Mouse (Mus musculus) thymus, postnatal 36 days (tissue): ENCODE measurements around the gene Nmrk2.

Experiments
- DNase-seq, 2 experiments: peaks; one replicate each; pipeline ENCODE4 v3.0.0; 2022; ENCODE audit warnings: mixed read lengths in 2 of 2

Gene Nmrk2

DNA sequence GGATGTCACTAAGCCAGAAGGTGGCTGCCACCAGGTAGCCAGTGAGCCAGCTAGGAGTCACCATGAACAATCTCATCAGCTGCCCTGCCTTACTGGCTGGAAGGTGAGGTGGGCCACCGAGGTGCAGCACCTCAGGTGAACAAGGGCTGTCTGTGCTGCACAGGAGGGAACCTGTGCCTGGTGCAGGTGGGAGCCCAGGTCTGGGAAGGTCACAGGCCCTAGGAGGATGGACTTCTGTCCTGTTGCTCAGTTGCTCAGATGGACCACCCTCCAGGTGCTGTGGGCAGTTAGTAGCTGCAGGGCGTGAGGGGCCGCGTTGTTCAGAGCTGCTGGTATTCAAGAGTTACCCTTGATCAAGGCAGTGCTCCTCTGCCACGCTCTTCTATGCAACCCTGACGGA lies 15.0 kb upstream of the Nmrk2 start:
- no peak for DNase-seq

DNA sequence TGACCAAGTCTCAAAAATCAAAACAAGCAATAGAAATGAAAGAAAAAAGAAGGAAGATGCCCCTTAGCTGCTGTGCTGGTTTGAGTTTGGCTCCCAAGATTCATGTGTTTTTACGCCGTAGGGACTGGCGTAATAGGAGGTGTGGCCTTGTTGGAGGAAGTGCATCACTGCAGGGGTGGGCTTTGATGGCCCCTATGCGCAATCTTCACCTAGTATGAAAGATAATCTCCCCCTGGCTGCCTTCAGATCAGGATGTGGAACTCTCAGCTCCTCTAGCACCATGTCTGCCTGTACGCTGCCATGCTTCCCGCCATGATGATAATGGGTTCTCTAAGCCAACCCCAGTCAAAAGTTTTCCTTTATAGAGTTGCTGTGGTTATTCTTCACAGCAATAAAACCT lies 14.4 kb upstream of the Nmrk2 start:
- no peak for DNase-seq

DNA sequence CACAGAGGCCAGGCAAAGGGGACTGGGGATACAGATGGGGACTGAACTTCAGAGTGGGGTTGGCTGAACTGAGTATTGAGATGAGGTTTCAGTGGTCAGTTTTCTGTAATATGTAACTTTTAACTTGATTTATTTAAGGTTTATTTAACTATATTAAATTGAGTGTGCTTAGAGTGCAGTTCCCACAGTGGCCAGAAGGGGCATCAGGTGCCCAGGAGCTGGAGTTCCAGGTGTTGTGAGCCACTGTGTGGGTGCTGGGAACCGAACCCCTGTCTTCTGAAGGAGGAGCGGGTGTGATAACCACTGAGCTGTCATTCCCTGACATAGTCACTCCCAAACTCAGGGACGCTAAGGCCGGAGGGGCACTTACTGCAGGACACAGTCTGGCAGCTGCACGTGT lies 8.3 kb upstream of the Nmrk2 start:
- DNase-seq = no peak

DNA sequence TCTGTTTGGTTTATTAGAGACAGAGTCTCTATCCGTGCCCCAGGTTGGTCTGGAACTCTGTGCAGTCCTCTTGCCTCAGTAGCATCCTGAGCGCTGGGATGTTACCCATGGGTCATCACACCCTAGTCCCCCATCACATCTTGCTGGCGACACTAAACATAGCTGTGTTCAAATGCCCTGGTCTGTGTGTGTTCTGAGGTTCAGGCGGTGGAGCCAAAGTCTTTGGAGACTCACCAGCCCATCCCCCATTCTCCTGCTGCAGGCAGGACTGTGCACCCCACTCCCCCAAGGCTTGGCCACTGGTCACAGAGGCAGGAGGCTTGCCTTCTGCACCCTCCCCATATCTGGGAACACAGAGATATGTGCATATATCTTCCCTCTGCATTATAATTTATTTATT lies 2.3 kb upstream of the Nmrk2 start:
- no peak for DNase-seq

DNA sequence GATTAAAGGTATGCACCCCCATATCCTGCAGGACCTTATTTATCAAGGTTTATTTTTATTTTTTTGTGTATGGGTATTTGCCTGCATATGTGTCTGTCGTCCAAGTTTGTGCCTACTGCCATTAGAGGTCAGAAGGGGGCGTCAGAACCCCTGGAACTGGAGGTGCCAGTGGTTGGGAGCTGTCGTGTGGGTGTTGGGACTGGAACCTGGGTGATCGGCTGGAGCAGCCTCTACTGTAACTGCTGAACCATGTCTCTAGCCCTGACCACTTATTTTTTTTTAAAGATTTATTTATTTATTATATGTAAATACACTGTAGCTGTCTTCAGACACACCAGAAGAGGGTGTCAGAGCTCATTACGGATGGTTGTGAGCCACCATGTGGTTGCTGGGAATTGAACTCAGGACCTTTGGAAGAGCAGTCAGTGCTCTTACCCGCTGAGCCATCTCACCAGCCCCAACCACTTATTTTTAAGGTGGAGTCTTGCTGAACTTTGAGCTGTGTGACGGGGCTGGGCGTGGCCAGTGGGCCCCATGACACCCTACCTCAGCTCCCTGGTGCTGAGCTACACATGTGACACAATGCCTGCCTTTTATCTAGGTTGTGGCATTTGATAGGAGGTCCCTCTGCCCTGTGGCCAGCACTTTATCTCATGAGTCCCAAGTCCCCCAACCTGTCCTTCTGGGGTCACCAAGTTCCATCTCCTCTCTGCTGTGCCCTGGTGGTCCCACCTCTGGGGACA lies 1.3 kb upstream of the Nmrk2 start:
- no peak for DNase-seq

DNA sequence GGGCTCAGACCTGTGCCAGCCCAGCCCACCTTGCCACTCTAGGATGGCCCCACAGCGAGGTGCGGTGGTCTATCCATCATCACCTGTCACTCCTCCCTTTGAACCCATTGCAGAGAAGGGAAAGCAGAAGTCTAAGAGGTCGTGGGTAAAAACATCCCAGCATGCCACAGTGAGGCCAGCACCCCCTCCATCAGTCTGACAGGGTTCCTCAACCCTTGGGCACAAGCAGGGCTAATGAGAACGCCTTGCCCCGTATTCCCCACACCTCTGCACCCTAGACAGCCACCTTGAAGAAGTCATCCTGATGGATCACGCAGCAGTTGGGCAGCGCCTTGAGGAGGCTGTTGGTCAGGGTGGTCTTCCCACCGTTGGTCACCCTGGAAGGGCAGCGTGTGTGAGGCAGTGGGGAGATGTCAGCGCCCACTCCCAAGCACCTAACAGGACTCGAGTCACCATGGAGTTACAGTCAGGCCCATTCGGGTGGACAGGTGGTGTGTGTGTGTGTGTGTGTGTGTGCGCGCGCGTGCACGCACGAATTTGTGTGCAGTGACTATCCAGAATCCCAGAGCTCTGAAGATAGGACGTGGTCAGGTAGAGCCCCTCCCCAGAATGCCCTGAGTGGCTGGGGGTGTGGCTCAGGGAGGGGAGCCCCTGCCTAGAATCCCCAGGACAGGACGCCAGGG lies 1.1 kb downstream of the Nmrk2 start:
- no peak for DNase-seq

DNA sequence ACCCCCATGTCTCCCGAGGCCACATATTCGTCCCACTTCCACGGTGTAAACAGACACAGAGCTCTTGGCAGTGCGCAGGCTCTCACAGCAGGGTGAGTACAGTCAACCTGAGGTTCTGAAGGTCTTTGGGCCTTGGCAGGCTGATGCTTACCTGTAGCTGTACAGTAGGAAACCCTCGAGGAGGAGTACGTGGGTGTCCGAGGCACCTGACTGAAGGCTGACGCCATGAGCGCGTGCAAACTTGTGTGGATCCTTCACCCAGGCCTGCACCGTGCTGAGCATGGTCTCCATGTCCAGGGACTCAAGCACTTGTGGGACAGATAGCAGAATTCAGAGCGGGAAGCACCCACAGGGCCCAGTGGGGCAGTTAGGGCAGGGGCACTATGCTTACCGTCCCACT lies 1.7 kb downstream of the Nmrk2 start:
- DNase-seq = no peak

DNA sequence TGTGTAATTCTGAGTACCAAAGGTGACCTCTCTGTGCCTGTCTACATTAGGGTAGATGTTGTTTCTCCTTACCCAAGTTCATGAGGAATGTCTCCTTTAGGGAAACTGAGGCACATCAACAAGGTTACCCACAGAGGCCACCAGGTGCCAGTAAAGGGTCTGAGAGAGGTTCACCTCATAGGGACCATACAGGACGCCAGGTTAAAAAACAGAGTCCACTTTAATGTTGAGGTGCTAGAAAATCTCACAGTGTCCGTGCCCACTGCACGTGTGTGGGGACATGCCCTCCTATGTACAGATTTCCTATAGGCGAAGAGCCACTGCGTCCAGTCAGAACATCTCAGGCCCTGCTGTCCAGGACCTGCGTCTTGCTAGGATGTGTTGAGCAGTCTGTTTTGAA lies 2.9 kb downstream of the Nmrk2 start:
- DNase-seq = no peak

DNA sequence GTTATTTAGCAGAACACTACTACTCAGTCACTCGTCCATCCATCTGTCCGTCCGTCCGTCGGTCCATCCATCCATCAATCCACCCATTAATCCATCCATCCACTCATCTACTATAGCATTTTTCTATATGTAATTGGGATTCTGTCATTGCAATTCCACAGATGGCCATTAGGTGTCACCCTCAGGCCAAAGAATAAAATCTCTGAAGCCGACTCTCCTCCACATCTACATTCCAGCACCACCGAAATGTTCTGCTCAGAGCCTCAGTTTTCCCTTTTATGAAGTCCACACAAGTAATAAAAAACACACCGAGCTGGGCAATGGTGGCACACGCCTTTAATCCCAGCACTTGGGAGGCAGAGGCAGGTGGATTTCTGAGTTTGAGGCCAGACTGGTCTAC lies 3.6 kb downstream of the Nmrk2 start:
- no peak for DNase-seq

DNA sequence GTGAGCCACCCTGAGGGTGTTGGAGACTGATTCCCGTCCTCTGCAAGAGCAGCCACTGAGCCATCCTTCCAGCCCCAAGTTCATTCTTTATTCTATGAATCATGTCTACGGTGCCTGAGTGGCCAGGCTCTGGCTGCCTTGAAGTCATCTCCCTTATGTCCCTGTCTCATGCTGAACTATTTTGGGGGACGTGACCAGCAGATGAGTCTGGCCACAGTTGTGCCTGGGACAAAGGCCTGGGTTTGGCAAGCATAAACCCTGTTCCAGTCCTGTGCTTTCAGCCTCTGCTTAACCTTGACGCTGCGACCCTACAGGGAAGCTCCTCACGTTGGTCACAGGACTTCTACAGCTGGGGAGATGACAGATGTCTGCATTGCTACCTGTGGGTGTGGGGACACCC lies 4.5 kb downstream of the Nmrk2 start:
- DNase-seq = no peak

DNA sequence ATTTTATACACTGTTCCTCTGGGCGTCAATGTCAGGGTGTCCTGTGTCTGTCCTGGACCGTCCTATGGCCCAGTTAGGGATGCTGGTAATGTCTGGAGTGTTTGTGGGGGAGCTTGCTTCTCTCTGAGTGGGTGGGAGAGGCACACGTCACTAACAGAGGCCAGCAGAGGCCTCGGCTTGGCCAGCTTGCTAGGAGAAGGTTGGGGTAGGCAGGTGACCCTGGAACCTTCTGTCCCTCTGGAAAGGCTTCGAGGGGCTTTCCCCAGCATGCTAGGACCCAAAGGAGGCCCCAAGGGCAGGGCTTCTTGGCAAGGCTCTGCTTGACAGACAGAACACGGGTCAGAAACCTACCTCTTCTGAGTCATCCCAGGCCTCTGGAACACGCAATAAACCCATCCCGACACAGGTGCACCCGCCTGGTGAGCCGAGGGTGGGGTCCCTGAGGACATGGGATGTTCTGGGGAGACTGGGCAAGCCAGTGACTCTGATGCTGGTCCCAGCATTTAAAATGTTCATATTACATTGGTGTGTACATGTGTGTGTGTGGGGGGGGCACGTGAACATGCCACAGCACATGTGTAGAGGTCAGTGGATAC lies 5.3 kb downstream of the Nmrk2 start:
- DNase-seq = no peak

DNA sequence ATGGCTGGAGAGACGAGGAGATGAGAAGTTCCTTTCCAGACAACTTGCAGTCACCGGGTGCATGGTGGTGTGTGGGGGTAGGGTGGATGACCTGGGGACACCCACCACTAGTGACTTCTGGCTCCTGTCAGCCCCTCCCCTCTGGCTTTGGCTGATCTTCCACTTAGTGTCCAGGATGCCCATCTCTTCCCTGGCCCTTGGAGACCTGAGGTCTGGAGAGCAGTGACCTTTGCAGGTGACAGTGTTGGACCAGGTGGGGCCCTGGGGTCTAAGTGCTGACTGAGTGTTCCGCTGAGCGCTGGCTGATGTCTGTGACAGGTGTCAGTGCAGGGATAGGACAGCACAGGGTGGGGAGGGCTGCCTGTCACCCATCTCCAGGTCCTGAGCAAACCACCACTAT lies 6.6 kb downstream of the Nmrk2 start:
- DNase-seq = no peak

DNA sequence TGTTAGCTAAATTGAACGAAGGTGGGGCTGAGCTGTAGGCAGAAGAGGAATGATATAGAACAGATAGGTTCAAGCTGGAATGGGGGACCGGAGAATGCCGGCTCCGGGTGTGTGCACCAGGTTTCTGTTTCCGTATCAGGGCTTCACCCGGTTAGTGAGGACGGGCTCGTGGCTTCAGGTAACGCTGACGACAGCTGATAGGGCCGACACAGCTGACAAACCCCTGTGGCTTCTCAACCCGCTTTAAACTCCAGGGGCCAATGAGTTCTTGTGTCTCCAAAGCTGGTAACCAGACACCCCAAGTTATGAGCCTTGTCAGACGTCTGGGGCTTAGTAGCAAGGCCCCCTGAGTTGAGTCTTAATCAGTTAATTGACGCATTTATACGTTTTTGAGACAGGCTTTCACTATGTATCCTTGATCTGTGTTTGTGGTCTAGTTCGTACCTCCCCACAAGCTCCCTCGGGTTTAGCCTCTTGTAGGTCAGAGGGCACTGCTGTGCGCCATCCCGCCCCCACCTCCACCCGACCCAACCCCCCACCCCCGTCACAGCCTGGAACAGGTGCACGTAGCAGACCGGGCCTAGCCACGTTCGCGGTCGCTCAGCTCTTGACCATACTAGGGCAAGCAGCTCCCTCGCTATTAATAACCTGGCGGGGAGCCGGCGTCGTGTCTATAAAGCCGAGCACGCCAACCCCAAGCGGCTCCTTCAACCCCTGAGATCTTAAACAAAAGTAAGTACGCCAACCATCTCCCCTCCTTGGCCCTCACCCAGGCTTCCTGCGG lies 7.7 kb downstream of the Nmrk2 start:
- peak in 1 of 2 experiments; percentile 50 for DNase-seq

DNA sequence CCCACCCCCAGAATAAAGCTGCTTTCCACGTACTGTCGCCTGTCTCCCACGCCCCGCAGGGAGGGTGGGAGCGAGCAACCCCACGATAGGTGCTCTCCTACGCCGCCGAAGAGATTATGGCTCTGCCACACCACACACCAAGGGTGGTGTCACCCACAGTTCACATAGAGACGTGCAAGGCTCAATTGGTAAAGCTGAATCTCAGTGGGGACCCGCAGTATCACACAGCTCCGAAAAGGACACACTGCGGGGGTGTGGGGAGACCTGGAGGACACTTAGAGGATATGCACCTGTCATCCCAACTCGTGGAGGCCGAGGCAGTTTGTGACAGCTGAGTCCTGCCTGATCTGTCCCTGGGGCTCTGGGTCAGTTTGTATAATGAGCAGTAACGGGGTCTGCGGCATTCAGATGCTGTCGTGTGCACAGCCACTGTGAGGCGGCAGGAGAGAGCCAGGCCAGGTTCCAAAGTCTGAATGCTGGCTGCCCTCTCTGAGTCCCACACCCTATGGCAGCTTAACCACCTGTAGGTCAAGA lies 8.8 kb downstream of the Nmrk2 start:
- peak in 1 of 2 experiments; percentile 48 for DNase-seq

DNA sequence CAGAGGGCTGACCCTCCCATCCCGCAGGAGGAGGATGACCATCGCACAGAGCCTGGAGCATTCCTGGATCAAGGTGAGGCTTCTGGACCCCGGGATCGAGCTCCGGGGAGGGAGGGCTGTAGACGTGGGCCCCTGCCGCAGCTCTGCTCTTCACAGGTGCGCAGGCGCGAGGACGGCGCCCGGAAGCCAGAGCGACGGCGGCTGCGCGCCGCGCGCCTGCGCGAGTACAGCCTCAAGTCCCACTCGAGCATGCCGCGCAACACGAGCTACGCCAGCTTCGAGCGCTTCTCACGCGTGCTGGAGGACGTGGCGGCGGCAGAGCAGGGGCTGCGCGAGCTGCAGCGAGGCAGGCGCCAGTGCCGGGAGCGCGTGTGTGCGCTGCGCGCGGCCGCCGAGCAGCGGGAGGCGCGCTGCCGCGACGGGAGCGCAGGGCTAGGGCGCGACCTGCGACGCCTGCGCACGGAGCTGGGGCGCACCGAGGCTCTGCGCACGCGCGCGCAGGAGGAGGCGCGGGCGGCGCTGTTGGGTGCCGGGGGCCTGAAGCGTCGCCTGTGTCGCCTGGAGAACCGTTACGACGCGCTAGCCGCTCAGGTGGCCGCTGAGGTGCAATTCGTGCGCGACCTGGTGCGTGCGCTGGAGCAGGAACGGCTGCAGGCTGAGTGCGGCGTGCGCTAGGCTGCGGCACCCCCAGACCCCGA lies 9.4 kb downstream of the Nmrk2 start:
- peak; percentile 86 to 90 for DNase-seq

DNA sequence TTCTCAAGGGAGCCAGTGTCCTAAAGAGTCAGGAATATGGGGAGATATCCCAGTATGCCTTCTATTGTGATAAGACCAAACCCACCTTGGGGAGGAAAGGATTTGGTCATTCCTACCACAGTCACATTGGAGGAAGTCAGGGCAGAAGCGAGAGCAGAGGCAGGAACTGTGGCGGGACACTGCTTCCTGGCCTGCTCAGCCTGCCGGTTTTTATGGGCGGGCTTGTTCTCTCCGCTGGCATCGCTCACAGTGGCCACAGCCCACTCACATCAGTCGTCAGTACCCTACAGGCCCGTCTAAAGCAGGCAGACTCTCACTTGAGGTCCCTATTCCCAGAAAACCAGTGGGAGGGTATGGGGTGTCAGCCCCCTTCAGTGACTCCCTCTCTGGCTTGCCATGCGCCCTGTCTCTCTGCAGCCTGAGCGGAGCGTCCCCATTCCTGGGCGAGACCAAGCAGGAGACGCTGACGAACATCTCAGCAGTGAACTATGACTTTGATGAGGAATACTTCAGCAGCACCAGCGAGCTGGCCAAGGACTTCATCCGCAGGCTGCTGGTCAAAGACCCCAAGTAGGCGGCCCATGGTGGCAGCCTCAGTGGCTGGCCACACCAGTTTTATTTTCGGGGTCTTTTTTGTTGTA lies 10.4 kb downstream of the Nmrk2 start:
- peak; percentile 13 to 32 for DNase-seq

DNA sequence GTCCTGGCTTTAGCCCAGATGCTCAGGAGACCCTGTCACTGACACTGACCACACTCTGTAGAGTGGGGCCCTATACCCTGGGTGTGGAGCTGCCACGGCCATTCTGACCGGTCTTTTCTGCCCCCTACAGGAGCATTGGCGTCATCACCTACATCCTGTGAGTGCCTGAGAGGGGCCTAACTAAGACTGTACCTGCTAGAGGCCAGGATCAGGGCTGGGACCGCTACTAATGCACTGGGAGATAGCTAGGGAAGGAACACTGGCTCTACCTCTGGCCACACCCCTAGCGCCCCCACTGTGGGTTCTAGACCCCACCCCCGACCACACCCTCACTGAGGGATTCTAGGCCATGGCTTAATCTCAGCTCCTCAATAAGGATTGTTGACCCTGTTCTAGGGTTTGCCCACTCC lies 10.9 kb downstream of the Nmrk2 start:
- peak in 1 of 2 experiments; percentile 44 for DNase-seq

DNA sequence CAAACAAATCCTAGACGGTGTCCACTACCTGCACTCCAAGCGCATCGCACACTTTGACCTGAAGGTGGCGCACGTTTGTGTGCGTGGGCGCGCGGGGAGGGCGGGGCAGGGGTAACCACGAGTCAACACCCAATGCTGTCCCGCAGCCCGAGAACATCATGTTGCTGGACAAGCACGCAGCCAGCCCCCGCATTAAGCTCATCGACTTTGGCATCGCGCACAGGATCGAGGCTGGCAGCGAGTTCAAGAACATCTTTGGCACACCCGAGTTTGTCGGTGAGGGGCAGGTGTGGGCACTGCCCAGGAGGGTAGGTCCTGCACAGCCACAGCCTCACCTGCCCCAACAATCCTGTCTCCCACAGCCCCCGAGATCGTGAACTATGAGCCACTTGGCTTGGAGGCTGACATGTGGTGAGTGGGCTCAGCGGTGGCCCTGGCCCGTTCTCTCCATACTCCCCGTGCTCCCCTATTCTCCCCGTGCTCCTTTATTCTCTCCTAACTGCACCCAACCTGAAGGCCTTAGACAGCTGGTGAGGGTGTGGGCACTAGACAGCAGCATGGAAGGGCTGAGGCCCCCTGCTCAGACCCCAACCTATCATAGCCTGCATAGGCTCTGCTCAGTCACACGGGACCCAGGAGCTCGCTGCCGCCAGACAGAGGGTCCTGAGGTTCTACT lies 11.5 kb downstream of the Nmrk2 start:
- peak; percentile 19 to 42 for DNase-seq

DNA sequence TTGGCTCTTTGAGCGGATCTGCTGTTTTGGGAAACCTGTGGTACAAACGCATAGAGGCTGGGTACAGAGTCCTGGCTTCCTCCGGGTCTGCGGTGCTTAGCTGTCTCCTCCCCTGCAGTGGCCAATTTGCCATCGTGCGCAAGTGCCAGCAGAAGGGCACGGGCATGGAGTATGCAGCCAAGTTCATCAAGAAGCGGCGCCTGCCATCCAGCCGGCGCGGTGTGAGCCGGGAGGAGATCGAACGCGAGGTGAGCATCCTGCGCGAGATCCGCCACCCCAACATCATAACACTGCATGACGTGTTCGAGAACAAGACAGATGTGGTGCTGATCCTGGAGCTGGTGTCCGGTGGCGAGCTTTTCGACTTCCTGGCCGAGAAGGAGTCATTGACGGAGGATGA lies 12.0 kb downstream of the Nmrk2 start:
- no peak for DNase-seq

DNA sequence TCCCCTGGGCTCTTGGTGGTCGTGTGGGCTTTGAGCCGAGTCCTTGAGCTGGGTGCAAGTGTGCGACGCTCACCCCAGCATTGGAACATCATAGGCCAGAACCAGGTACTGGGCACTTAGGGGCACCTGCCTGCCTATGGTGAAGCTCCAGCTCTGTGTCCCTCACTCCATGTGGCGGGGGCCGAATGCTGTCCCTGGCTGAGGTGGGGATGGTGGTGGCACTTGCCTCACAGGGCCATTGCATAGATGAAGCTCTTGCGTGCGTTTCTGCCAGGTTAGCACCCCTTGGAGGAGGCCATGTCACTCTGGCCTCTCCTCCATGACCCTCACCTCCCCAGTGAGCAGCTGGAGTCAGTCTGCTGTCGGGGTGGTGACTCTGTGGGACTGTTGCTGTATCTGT lies 14.7 kb downstream of the Nmrk2 start:
- no peak for DNase-seq

DNA sequence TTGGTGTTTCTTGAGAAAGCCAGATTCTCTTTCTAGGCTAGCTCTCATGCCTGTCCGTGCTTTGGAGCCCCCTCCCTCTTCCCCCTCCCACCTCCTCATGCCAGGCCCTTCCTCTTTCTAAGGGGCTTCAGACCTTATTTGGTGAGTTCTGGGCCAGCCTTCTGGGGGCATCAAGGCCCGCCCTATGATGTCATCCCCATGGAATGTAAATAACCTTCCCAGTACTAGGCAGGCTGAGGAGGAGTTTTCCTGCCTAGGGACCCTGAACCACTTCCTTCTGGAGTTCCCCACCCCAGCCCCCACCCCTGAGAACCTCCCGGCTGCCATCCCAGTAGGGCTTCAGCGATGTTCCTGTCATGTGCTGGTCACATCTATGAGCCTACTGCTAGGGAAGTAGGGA lies 17.1 kb downstream of the Nmrk2 start:
- DNase-seq = no peak
